Mouse (Mus musculus) MEL (cell line): ENCODE data around the gene Alg9. TPM values are rescaled to one million over a fixed set of nuclear protein-coding genes. Genes with fewer than 3 reads are reported as not detected.

Source experiments
- DNase-seq: peaks from one replicate; pipeline ENCODE4 v3.0.0; 2011; ENCODE audit warnings: low read depth, low spot score
- H3K27ac ChIP-seq: 2 replicates; pipeline ENCODE4 v1.5.1; 2012; ENCODE audit warnings: low read depth, mild to moderate bottlenecking, control low read depth, low read length, moderate library complexity; ENCODE audit not compliant: control insufficient read depth
- H3K27me3 ChIP-seq, 2 experiments: fragments of 150-350 bp in 1 of 2; sonication (generic) in 1 of 2; 2 replicates each; pipeline ENCODE4 v1.6.1; 2012; ENCODE audit warnings: low read length in 2 of 2, mild to moderate bottlenecking in 2 of 2, improper control_type of control experiment in 1 of 2, moderate library complexity in 1 of 2; ENCODE audit not compliant: insufficient read depth in 2 of 2, control insufficient read depth in 1 of 2
- H3K36me3 ChIP-seq, 2 experiments: 2 replicates each; pipeline ENCODE4 v1.6.1; 2012 to 2014; ENCODE audit warnings: low read length in 2 of 2, improper control_type of control experiment in 1 of 2, inconsistent platforms in 1 of 2, mild to moderate bottlenecking in 1 of 2; ENCODE audit not compliant: insufficient read depth in 2 of 2, control insufficient read depth in 1 of 2
- H3K4me1 ChIP-seq, 2 experiments: fragments of 150-350 bp in 1 of 2; sonication (generic) in 1 of 2; 2 replicates each; pipeline ENCODE4 v1.6.1; 2012; ENCODE audit warnings: low read length in 2 of 2, improper control_type of control experiment in 1 of 2, mild to moderate bottlenecking in 1 of 2; ENCODE audit not compliant: insufficient read depth in 2 of 2, control insufficient read depth in 1 of 2
- H3K4me3 ChIP-seq, 2 experiments: fragments of 150-350 bp in 1 of 2; sonication (generic) in 1 of 2; 2 replicates each; pipeline ENCODE4 v1.5.1; 2012; ENCODE audit warnings: low read depth in 2 of 2, low read length in 2 of 2, mild to moderate bottlenecking in 2 of 2, moderate library complexity in 2 of 2, control low read depth in 1 of 2, improper control_type of control experiment in 1 of 2; ENCODE audit not compliant: control insufficient read depth in 1 of 2, insufficient read depth in 1 of 2
- H3K79me2 ChIP-seq: 2 replicates; pipeline ENCODE4 v1.6.1; 2012; ENCODE audit warnings: mild to moderate bottlenecking, low read length, moderate library complexity; ENCODE audit not compliant: control insufficient read depth, poor library complexity, insufficient read depth
- H3K9ac ChIP-seq: 2 replicates; pipeline ENCODE4 v1.6.1; 2012; ENCODE audit warnings: low read depth, mild to moderate bottlenecking, control low read depth, low read length, moderate library complexity; ENCODE audit not compliant: control insufficient read depth, poor library complexity, severe bottlenecking
- H3K9me3 ChIP-seq: fragments of 150-350 bp; sonication (generic); replicated peaks from 2 replicates; pipeline ENCODE4 v1.6.1; 2012; ENCODE audit warnings: mild to moderate bottlenecking, low read length, improper control_type of control experiment, moderate library complexity; ENCODE audit not compliant: insufficient read depth
- BHLHE40 ChIP-seq: IDR thresholded peaks from 2 replicates; pipeline ENCODE4 v1.6.1; 2012; ENCODE audit warnings: low read depth, mild to moderate bottlenecking, inconsistent platforms, low read length, improper control_type of control experiment, borderline replicate concordance
- CHD2 ChIP-seq: IDR thresholded peaks from 2 replicates; pipeline ENCODE4 v1.6.1; 2011; ENCODE audit warnings: low read length, improper control_type of control experiment
- CTCF ChIP-seq, 3 experiments: IDR thresholded peaks in 2 of 3; conservative IDR thresholded peaks in 1 of 3; 2 replicates each; pipeline ENCODE4 v1.5.1; 2011 to 2012; ENCODE audit warnings: low read length in 3 of 3, low read depth in 2 of 3, mild to moderate bottlenecking in 2 of 3, improper control_type of control experiment in 1 of 3, inconsistent platforms in 1 of 3, mixed read lengths in 1 of 3, moderate library complexity in 1 of 3; ENCODE audit not compliant: control insufficient read depth in 1 of 3, insufficient read depth in 1 of 3, poor library complexity in 1 of 3, severe bottlenecking in 1 of 3
- E2F4 ChIP-seq: IDR thresholded peaks from 2 replicates; pipeline ENCODE4 v1.6.1; 2011; ENCODE audit warnings: low read depth, low read length, improper control_type of control experiment, borderline replicate concordance
- ELF1 ChIP-seq: IDR thresholded peaks from 2 replicates; pipeline ENCODE4 v1.6.1; 2014; ENCODE audit warnings: low read depth, mild to moderate bottlenecking, inconsistent platforms, low read length, improper control_type of control experiment, moderate library complexity
- EP300 ChIP-seq, 2 experiments: IDR thresholded peaks; 2 replicates each; pipeline ENCODE4 v1.6.1; 2011; ENCODE audit warnings: improper control_type of control experiment in 2 of 2, low read length in 2 of 2, low read depth in 1 of 2, mild to moderate bottlenecking in 1 of 2
- HCFC1 ChIP-seq: IDR thresholded peaks from 2 replicates; pipeline ENCODE4 v1.6.1; 2012; ENCODE audit warnings: low read depth, mild to moderate bottlenecking, inconsistent platforms, low read length, improper control_type of control experiment, moderate library complexity
- KAT2A ChIP-seq: conservative IDR thresholded peaks from 2 replicates; pipeline ENCODE4 v1.6.1; 2012; ENCODE audit warnings: low read depth, low read length, improper control_type of control experiment, inconsistent platforms
- MAX ChIP-seq: IDR thresholded peaks from 2 replicates; pipeline ENCODE4 v1.6.1; 2011; ENCODE audit warnings: low read length, improper control_type of control experiment
- MXI1 ChIP-seq: IDR thresholded peaks from 2 replicates; pipeline ENCODE4 v1.6.1; 2011; ENCODE audit warnings: mild to moderate bottlenecking, low read depth, low read length, improper control_type of control experiment
- MYB ChIP-seq: IDR thresholded peaks from 2 replicates; pipeline ENCODE4 v1.6.1; 2011; ENCODE audit warnings: mild to moderate bottlenecking, low read depth, low read length, improper control_type of control experiment
- MYC ChIP-seq: IDR thresholded peaks from 2 replicates; pipeline ENCODE4 v1.6.1; 2011; ENCODE audit warnings: low read depth, mild to moderate bottlenecking, low read length, improper control_type of control experiment, moderate library complexity
- POLR2A ChIP-seq, 2 experiments: IDR thresholded peaks; 2 replicates each; pipeline ENCODE4 v1.6.1; 2011 to 2012; ENCODE audit warnings: low read length in 2 of 2, mild to moderate bottlenecking in 2 of 2, control low read depth in 1 of 2, improper control_type of control experiment in 1 of 2, low read depth in 1 of 2, moderate library complexity in 1 of 2; ENCODE audit not compliant: control insufficient read depth in 1 of 2, insufficient read depth in 1 of 2, poor library complexity in 1 of 2
- POLR2AphosphoS2 ChIP-seq: IDR thresholded peaks from 2 replicates; pipeline ENCODE4 v1.6.1; 2011; ENCODE audit warnings: low read length, improper control_type of control experiment
- RAD21 ChIP-seq: IDR thresholded peaks from 2 replicates; pipeline ENCODE4 v1.6.1; 2011; ENCODE audit warnings: mild to moderate bottlenecking, low read depth, low read length, improper control_type of control experiment
- RCOR1 ChIP-seq: IDR thresholded peaks from 2 replicates; pipeline ENCODE4 v1.6.1; 2012; ENCODE audit warnings: low read depth, mild to moderate bottlenecking, inconsistent platforms, low read length, improper control_type of control experiment
- SIN3A ChIP-seq: IDR thresholded peaks from 2 replicates; pipeline ENCODE4 v1.6.1; 2012; ENCODE audit warnings: low read length, improper control_type of control experiment, inconsistent platforms
- UBTF ChIP-seq: IDR thresholded peaks from 2 replicates; pipeline ENCODE4 v1.6.1; 2012; ENCODE audit warnings: low read depth, mild to moderate bottlenecking, inconsistent platforms, low read length, improper control_type of control experiment, moderate library complexity, borderline replicate concordance; ENCODE audit not compliant: insufficient read depth
- polyA plus RNA-seq, 2 experiments: library from polyadenylated mRNA; stranded (reverse) in 1 of 2; unstranded in 1 of 2; fragments of >175 nt in 1 of 2; fragments of >200 nt in 1 of 2; gene quantifications; 2 replicates each; pipeline versions ENCODE4 v1.2.1 to v1.2.4; 2012; ENCODE audit warnings: low replicate concordance in 2 of 2, low read depth in 1 of 2; ENCODE audit not compliant: insufficient read length in 2 of 2, insufficient read depth in 1 of 2, missing spikeins in 1 of 2
- total RNA-seq: library from RNA; depleted of rRNA; stranded (reverse); fragments of 300-350 nt; gene quantifications from 2 replicates; pipeline ENCODE4 v1.2.3, GENCODE M21; 2012

Gene Alg9
- total and polyA plus RNA-seq, 3 experiments: 23.3 to 46.7 TPM; not detected in 1

- no peak for DNase-seq
- H3K79me2 ChIP-seq: no peaks in the 10 kb centered on the region
- H3K9me3 ChIP-seq: no peaks in the 10 kb centered on the region
- no peaks in the 10 kb centered on the region for H3K27me3 ChIP-seq
- H3K9ac ChIP-seq: no peak overlapping the region
- no peaks in the 10 kb centered on the region for H3K4me1 ChIP-seq
- H3K36me3 ChIP-seq: peaks cover 0 to 6% of the 10 kb centered on the region in 2 experiments; a peak in 2 of 4 replicates
- no peak overlapping the region for H3K27ac ChIP-seq
- TF ChIP-seq MXI1 (no peak), CTCF (IDR thresholded peaks at IDR 0.05 in 2 of 3, conservative IDR thresholded peaks at IDR 0.05 in 1 of 3; ENCODE audit: control insufficient read depth in 1 of 3, insufficient read depth in 1 of 3, low read depth in 2 of 3, low read length in 3 of 3, poor library complexity in 1 of 3, severe bottlenecking in 1 of 3) (no peak), POLR2A (IDR thresholded peaks at IDR 0.05; ENCODE audit: control insufficient read depth in 1 of 2, insufficient read depth in 1 of 2, low read depth in 1 of 2, low read length in 2 of 2, poor library complexity in 1 of 2) (no peak), CHD2 (no peak), E2F4 (no peak), KAT2A (no peak), RCOR1 (no peak), EP300 (IDR thresholded peaks at IDR 0.05; ENCODE audit: low read depth in 1 of 2, low read length in 2 of 2) (no peak), SIN3A (no peak), ELF1 (no peak), MYB (no peak), BHLHE40 (no peak), HCFC1 (no peak), MAX (no peak)
- H3K4me3 ChIP-seq: no peak overlapping the region
Observed at GRCm38 (mm10) chr9:50803055-50803671, 28.3 kb downstream of the Alg9 start.

- TF ChIP-seq POLR2AphosphoS2 (no peak), KAT2A (no peak), RAD21 (no peak), MYC (no peak), UBTF (no peak)
Observed at GRCm38 (mm10) chr9:50808471-50808870, 33.7 kb downstream of the Alg9 start.

More at GRCm38 (mm10) chr9:50808471-50808870, 33.7 kb downstream of the Alg9 start:
- no peak overlapping the region for H3K9ac ChIP-seq
- no peaks in the 10 kb centered on the region for H3K79me2 ChIP-seq
- no peak for DNase-seq
- H3K27me3 ChIP-seq: no peaks in the 10 kb centered on the region
- no peak overlapping the region for H3K27ac ChIP-seq
- no peak overlapping the region for H3K4me3 ChIP-seq
- H3K36me3 ChIP-seq: peaks cover 0 to 23% of the 10 kb centered on the region in 2 experiments; a peak in 2 of 4 replicates
- no peaks in the 10 kb centered on the region for H3K9me3 ChIP-seq
- H3K4me1 ChIP-seq: peaks cover 2 to 20% of the 10 kb centered on the region in 2 experiments
